Mouse (Mus musculus) CD4-positive helper T cell, adult 2 months (primary cell): ENCODE results near the gene Slc37a2.

Experiments
- DNase-seq: peaks from one replicate; pipeline ENCODE4 v3.0.0-alpha.2; 2012; ENCODE audit warnings: low read depth, missing footprints, low spot score

Slc37a2 gene

GRCm38 (mm10) chr9:37214327-37215060 lies 41.0 kb downstream of the Slc37a2 start:
- DNase-seq = no peak

GRCm38 (mm10) chr9:37213060-37213738 lies 42.3 kb downstream of the Slc37a2 start:
- no peak for DNase-seq

GRCm38 (mm10) chr9:37207929-37208411 lies 47.6 kb downstream of the Slc37a2 start, which contains the start of gene Tmem218:
TSS of gene Tmem218 (plus strand) at chr9:37208223.
- peak; percentile 98 for DNase-seq

GRCm38 (mm10) chr9:37203884-37204283 lies 51.7 kb downstream of the Slc37a2 start:
- DNase-seq = no peak

- DNase-seq = no peak
Observed at GRCm38 (mm10) chr9:37200414-37200813, 55.1 kb downstream of the Slc37a2 start.

- no peak for DNase-seq
Observed at GRCm38 (mm10) chr9:37197067-37197466, 58.5 kb downstream of the Slc37a2 start.

GRCm38 (mm10) chr9:37188024-37188423 lies 67.5 kb downstream of the Slc37a2 start:
- DNase-seq = no peak

- no peak for DNase-seq
Observed at GRCm38 (mm10) chr9:37187407-37187806, 68.1 kb downstream of the Slc37a2 start.

- no peak for DNase-seq
Observed at GRCm38 (mm10) chr9:37183176-37183575, 72.4 kb downstream of the Slc37a2 start.

- no peak for DNase-seq
Observed at GRCm38 (mm10) chr9:37181596-37181995, 73.9 kb downstream of the Slc37a2 start.

- DNase-seq = no peak
Observed at GRCm38 (mm10) chr9:37179596-37179995, 75.9 kb downstream of the Slc37a2 start.

- no peak for DNase-seq
Observed at GRCm38 (mm10) chr9:37178911-37179310, 76.6 kb downstream of the Slc37a2 start.
